Mouse (Mus musculus) R1 (cell line): Measurements from ENCODE around the gene Slc35e4.
"Not testable (repeated sequence)": the region's sequence is repeated elsewhere in the genome, so short reads cannot be mapped to it uniquely, and the experiment has no call there.

Experiments used
- DNase-seq: peaks from one replicate; pipeline ENCODE4 v3.0.0-alpha.2; 2018; ENCODE audit warnings: low read depth, low spot score

Slc35e4 gene

GRCm38 (mm10) chr11:3918738-3919137 is 4.3 kb upstream of the Slc35e4 start:
- peak; percentile 45 for DNase-seq

GRCm38 (mm10) chr11:3913316-3914108 is 952 bp downstream of the Slc35e4 start:
- DNase-seq: peak; percentile 84

- no peak for DNase-seq
Measured at GRCm38 (mm10) chr11:3912875-3913271, 1.6 kb downstream of the Slc35e4 start.

GRCm38 (mm10) chr11:3912100-3912874 is 2.2 kb downstream of the Slc35e4 start:
- DNase-seq: no peak

GRCm38 (mm10) chr11:3911440-3911839 is 3.0 kb downstream of the Slc35e4 start:
- not testable (repeated sequence) for DNase-seq

- DNase-seq: no peak
Measured at GRCm38 (mm10) chr11:3910513-3911310, 3.8 kb downstream of the Slc35e4 start.

- no peak for DNase-seq
Measured at GRCm38 (mm10) chr11:3909236-3909635, 5.2 kb downstream of the Slc35e4 start.

GRCm38 (mm10) chr11:3905446-3905845 is 9.0 kb downstream of the Slc35e4 start:
- no peak for DNase-seq

- DNase-seq: no peak
Measured at GRCm38 (mm10) chr11:3904673-3905072, 9.8 kb downstream of the Slc35e4 start.

- no peak for DNase-seq
Measured at GRCm38 (mm10) chr11:3903046-3903445, 11.4 kb downstream of the Slc35e4 start.

GRCm38 (mm10) chr11:3902516-3902915 is 11.9 kb downstream of the Slc35e4 start:
- no peak for DNase-seq

- DNase-seq: no peak
Measured at GRCm38 (mm10) chr11:3900296-3900695, 14.2 kb downstream of the Slc35e4 start.

GRCm38 (mm10) chr11:3895933-3896332 is 18.5 kb downstream of the Slc35e4 start:
- DNase-seq: no peak

GRCm38 (mm10) chr11:3895458-3895857 is 19.0 kb downstream of the Slc35e4 start:
- no peak for DNase-seq

GRCm38 (mm10) chr11:3894406-3895281 is 19.8 kb downstream of the Slc35e4 start, which contains the start of the genes 4921536K21Rik and Dusp18:
Gene 4921536K21Rik (minus strand): TSS chr11:3895098.
Gene Dusp18 (plus strand): TSS chr11:3895240.
- peak; percentile 98 for DNase-seq

- no peak for DNase-seq
Measured at GRCm38 (mm10) chr11:3893970-3894369, 20.5 kb downstream of the Slc35e4 start.

GRCm38 (mm10) chr11:3887331-3887730 is 27.1 kb downstream of the Slc35e4 start:
- DNase-seq: peak; percentile 30

- DNase-seq: no peak
Measured at GRCm38 (mm10) chr11:3883711-3884110, 30.8 kb downstream of the Slc35e4 start.

GRCm38 (mm10) chr11:3879836-3880235 is 34.6 kb downstream of the Slc35e4 start:
- DNase-seq: peak; percentile 87

- DNase-seq: no peak
Measured at GRCm38 (mm10) chr11:3878660-3879059, 35.8 kb downstream of the Slc35e4 start.

- no peak for DNase-seq
Measured at GRCm38 (mm10) chr11:3876419-3876818, 38.0 kb downstream of the Slc35e4 start.
